Mouse (Mus musculus): ENCODE measurements at regions not wholly inside any gene's neighbourhood (a gene's known extent, or its start where the extent isn't known, plus 50 kb on each side); places are given as distances from the start of the nearest gene placed in this dataset.

- no peak for TF ChIP-seq CTCF (IDR thresholded peaks at IDR 0.05; ENCODE audit: control insufficient read depth, insufficient read depth, insufficient read length)
- TF ChIP-seq MAX (IDR thresholded peaks at IDR 0.05) = no peak
- no peak for TF ChIP-seq USF1 (IDR thresholded peaks at IDR 0.05; ENCODE audit: low read depth)
- no peak for TF ChIP-seq CEBPB (IDR thresholded peaks at IDR 0.05; ENCODE audit: low read depth)
- no peak for TF ChIP-seq FOSL1 (IDR thresholded peaks at IDR 0.05; ENCODE audit: insufficient read depth, low read length, poor library complexity, severe bottlenecking)
- TF ChIP-seq MYOD1 (IDR thresholded peaks at IDR 0.05; ENCODE audit: control insufficient read depth, insufficient read length, low read depth) = no peak
- TF ChIP-seq MYOG (IDR thresholded peaks at IDR 0.05; ENCODE audit: control insufficient read depth, extremely low read depth, insufficient read length) = no peak
Measured at GRCm38 (mm10) chr2:75176267-75176666, 350.7 kb downstream of the Mtx2 start.

All from C2C12 (cell line).